Mouse (Mus musculus): ENCODE data around the gene Cdh4.

Gene Cdh4

GRCm38 (mm10) chr2:179537390-179537789 lies 95.2 kb downstream of the Cdh4 start:
- DNase-seq (ENCODE audit: extremely low read depth, insufficient read length, low spot score), result no peak

DNA sequence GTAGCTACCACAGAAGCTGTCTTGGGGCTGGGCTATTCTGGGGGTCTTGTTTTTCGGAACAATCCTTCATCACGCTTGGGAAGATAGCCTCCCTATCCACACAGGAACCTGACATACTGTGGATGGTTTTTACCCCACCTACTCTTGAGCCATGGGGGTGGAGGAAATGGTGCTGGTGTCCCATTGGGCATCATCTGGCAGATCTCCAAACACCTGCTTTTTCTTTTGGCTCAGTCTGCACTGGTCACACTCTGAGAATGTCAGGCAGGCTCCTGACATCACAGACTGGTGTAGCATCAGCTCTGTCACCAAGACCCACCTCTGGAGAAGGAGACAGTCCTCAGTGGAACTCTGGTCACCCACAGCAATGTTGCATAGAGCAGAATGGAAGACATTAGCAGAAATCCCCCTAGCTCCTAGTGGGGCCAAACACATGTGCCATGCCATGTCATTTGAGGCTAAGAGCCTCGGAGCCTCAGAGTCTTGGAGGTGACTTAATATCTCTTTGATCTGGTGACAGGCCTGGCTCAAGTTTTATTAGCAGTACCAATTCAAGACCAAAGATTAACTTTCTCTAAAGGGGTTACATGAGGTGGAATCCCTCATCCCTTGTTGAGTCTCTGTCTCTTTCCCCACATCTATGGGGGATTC lies 95.7 kb downstream of the Cdh4 start:
- no peak for DNase-seq (ENCODE audit: extremely low read depth, insufficient read length, low spot score)

- no peak for DNase-seq (ENCODE audit: extremely low read depth, insufficient read length, low spot score)
Observed at GRCm38 (mm10) chr2:179538535-179538934, 96.3 kb downstream of the Cdh4 start.

DNA sequence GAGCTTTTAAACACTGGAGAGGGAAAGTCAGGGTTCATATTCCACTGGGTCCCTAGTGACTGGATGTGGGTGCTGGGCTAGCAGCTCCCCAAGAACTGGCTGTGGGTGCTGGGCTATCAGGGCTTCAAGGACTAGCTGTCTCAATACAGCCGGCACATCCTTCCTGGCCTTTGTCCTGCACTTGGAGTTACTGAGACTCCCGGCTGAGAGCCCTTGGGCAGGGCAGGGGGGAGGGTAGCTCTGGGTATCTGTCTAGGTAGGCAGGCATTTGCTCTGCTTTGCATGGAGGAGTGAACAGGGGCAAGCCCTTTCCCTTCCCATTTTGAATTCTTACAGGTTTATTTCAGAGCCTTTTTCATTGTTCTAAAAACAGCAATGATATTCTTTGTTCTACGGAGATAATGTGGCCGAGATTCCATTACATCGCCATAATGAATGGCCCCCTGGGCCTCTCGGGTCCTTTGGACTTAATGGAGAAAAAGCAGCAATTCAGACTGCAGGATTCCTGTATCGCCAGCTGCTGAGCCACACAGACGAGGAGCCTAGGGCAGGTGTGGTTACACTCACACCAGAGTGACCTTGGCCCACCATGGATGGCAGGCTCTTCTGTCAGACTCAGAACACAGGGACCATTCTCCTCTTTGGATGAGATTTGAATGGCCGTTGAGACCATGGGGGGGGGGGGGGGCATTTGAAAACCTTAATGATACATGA lies 97.5 kb downstream of the Cdh4 start:
- DNase-seq (ENCODE audit: extremely low read depth, insufficient read length, low spot score), result no peak

GRCm38 (mm10) chr2:179541096-179541495 lies 98.9 kb downstream of the Cdh4 start:
- DNase-seq (ENCODE audit: extremely low read depth, insufficient read length, low spot score), result no peak

DNA sequence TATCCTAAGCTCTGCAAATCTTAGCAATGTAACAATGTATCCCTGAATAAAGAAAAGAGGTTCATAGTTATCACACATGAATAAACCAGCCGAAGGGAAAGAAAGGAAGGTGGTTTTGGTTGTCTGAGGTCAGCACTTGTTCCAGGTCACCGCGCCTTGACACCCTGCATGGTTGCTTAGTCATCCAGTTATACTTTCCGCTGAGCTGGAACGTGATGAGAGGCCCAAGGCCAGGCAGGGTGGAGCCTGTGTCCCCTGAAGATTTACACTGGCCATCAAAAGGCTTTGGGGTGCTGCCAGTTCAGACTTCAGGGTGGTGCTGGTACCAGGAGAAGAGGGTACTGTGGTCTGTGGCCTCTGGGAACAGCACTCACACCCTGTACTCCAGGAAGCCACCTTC lies 105.4 kb downstream of the Cdh4 start:
- DNase-seq (ENCODE audit: extremely low read depth, insufficient read length, low spot score), result no peak

GRCm38 (mm10) chr2:179555928-179556327 lies 113.7 kb downstream of the Cdh4 start:
- DNase-seq (ENCODE audit: extremely low read depth, insufficient read length, low spot score), result no peak

DNA sequence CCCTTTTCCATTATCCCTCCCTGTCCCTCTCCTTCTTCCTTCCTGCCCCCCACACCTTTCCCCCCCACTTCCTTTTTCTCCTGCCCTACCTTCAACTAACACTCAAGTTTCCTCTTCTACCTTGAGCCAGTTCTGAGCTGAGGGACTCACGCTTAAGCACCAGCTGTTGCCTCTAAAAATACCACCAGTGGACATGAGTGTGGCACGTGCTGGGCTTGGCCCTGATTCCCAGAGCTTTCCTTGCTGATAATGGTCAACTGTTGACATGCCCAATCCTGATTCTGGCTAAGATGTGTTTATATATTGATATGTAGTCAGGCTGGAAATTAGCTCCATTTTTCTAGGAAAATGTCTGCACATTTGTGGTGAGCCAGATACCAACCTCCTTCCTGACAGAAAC lies 120.1 kb downstream of the Cdh4 start:
- DNase-seq (ENCODE audit: extremely low read depth, insufficient read length, low spot score), result no peak

- no peak for DNase-seq (ENCODE audit: extremely low read depth, insufficient read length, low spot score)
Observed at GRCm38 (mm10) chr2:179565611-179566010, 123.4 kb downstream of the Cdh4 start.

- no peak for DNase-seq (ENCODE audit: extremely low read depth, insufficient read length, low spot score)
Observed at GRCm38 (mm10) chr2:179567886-179568285, 125.7 kb downstream of the Cdh4 start.

GRCm38 (mm10) chr2:179569171-179569570 lies 126.9 kb downstream of the Cdh4 start:
- no peak for DNase-seq (ENCODE audit: extremely low read depth, insufficient read length, low spot score)

DNA sequence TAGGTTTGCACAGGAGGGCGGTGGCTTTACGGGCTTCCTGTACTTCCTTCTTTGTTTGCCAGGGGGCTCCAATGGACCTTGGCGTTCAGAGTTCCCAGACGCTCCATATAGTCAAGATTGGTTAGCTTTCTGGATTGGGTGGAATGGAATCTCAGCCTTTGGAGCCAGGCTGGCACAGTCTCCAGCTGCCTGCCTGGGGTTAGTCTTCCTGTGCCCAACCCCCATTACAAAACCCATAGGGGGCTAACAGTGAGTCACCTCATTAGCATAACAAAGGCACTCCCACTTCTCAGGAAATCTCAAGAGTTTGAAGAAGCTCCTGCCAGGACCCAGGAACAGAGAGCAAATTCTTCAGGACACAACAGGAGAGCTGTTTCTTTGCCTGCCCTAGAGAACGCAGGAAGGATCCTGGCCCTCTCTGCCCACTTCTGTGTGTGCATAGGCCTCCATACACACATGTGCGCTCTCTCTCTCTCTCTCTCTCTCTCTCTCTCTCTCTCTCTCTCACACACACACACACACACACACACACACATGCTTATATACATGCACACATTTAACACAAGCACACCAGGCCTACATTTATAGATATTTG lies 129.0 kb downstream of the Cdh4 start:
- DNase-seq (ENCODE audit: extremely low read depth, insufficient read length, low spot score), result no peak

DNA sequence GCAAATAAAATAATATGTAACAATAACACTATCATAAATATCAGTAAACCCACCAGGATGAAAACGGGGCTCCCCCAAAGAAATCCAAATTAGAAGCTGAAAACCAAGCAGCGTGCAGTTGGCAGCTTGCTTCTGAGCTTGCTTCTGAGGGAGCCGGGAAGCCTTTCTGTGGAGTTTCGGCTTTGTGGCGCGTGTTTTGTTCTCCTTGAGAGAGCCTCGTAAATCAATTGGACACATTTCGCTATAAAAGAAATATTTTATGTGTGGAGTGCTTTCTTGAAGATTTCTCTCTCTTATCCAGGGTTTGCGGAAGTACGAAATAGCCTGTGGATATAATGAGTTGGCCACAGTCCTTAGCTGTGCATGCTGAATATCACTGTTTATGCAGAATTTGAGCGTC lies 131.1 kb downstream of the Cdh4 start:
- no peak for DNase-seq (ENCODE audit: extremely low read depth, insufficient read length, low spot score)

- DNase-seq (ENCODE audit: extremely low read depth, insufficient read length, low spot score), result no peak
Observed at GRCm38 (mm10) chr2:179573786-179574185, 131.6 kb downstream of the Cdh4 start.

- DNase-seq (ENCODE audit: extremely low read depth, insufficient read length, low spot score), result no peak
Observed at GRCm38 (mm10) chr2:179575585-179575984, 133.4 kb downstream of the Cdh4 start.

DNA sequence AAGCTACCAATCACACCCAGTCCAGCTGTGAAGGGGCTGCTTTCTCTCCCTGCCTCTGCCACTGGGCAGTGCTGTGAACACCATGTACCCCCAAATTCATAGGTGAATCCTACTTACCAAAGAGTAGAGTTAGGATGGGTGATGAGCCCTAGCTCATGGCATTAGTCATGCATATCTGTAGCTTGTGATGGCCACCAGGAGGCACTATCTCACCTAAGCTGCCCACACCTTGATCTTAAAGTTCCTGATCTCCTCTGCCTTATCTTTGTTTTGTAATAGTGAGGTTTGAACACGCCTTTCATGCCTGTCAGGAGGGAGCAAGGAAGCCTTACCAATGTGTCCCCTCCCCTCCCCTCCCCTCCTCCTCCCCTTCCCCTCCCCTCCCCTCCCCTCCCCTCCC lies 134.0 kb downstream of the Cdh4 start:
- DNase-seq (ENCODE audit: extremely low read depth, insufficient read length, low spot score), result no peak

DNA sequence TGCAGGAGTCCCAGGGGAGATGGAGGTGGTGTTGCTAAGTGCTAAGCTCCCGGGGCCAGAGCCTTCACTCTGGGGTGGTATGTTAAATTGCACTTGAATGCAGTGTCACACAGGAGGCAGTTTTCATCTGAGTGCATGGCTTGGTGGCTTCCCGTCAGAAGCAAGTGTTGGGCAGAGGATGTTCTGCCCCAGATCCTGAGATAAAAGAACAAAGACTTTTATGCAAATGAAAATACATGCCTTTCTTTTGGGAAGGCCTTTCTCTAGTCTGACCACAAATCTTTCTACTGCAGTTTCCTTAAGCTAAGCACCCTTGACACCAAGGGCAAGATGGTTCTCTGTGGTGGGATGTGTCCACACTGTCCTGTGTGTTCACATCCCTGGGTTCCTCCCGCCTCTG lies 136.1 kb downstream of the Cdh4 start:
- DNase-seq (ENCODE audit: extremely low read depth, insufficient read length, low spot score), result no peak

GRCm38 (mm10) chr2:179578842-179579241 lies 136.6 kb downstream of the Cdh4 start:
- DNase-seq (ENCODE audit: extremely low read depth, insufficient read length, low spot score), result no peak

DNA sequence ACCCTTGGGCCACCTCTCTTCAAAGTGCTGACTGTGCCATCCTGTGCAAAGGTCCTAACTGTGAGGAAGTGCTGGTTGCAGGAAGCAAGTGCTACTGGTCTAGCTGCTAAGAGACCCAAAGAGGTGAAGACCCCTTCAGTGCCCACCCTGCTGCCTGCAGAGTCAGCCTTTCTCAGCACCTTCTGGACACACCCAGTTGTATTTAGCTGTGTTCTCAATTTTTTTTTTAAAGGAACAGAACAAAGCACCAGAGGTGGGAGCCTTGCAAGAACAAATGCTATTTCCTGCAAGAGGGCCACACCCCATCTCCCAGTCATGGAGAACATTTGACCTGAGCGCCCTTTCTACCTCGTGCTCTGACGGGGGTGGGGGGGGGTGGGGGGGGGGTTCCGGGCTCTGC lies 138.2 kb downstream of the Cdh4 start:
- DNase-seq (ENCODE audit: extremely low read depth, insufficient read length, low spot score), result no peak

DNA sequence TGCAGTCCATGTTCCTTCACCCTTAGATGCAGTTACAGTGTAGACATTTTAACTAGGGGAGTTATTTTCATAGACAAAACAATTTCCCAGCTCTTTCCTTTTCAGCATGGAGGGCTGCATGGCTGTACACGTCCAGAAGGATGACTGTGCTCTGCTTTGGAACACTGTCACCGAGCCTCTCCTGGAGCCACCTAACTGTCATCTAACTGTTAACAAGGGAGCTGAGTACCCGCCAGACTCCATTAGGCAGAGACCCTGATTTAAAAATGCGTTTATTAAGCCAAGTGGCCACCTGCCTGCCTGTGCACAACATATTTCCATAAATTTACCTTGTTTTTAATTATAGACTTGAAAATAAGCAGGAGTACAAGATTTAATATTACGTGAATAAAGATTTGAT lies 138.8 kb downstream of the Cdh4 start:
- DNase-seq (ENCODE audit: extremely low read depth, insufficient read length, low spot score), result no peak

DNA sequence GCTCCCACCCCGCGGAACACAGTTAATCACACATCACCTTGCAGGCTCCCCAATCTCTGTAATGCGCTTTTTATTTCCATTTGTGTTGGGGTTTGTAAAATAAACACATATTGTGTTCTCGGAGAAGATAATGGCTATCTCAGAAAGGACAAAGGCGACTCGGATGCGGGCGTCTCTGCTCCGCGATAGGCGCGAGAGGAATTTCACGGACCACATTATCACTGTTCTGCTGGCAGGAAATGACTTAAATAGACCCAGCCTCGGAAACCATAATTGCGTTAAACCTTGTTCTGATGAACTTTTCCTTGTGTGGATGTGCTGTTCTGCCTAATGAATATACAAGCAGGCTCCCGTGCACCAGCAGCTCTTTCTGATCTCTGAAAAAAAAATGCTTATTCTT lies 140.7 kb downstream of the Cdh4 start:
- DNase-seq (ENCODE audit: extremely low read depth, insufficient read length, low spot score), result no peak

DNA sequence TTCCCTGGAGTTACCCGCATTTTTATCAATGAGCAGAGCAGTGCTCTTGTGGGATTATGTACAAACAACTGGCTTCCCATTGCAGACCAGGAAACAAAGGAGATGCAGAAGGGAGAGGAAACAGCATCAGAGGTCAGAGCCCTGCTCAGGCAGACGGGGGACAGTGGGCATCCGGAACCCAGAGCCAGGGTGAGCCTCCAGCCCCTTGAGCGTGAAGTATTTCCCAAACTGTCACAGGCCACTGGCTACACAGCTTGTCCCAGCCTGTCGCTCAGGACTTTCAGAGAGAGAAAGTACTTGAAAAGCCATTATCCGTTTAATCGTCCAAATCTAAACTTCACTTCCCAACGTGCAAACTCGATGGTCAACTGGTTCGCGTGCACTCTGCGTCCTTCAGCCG lies 142.4 kb downstream of the Cdh4 start:
- no peak for DNase-seq (ENCODE audit: extremely low read depth, insufficient read length, low spot score)
